Mouse (Mus musculus) midbrain, embryonic 13.5 days (tissue): ENCODE measurements around the gene Rhob. TPM values are rescaled to one million over a fixed set of nuclear protein-coding genes. Genes with fewer than 3 reads are reported as not detected.

Experiments used
- ATAC-seq: fragments of 200-750 bp; cut with Nextera tagmentation; 2 replicates; pipeline ENCODE4 v1.8.0; 2017; ENCODE audit warnings: mild to moderate bottlenecking, moderate TSS enrichment, moderate library complexity
- H3K27ac ChIP-seq: fragments of 300-500 bp; sonication (generic); 2 replicates; pipeline ENCODE4 v1.5.1; 2015; ENCODE audit warnings: inconsistent platforms, mild to moderate bottlenecking, moderate library complexity
- H3K27me3 ChIP-seq: fragments of 300-500 bp; sonication (generic); 2 replicates; pipeline ENCODE4 v1.6.1; 2015; ENCODE audit warnings: mild to moderate bottlenecking, inconsistent platforms
- H3K36me3 ChIP-seq: fragments of 300-500 bp; sonication (generic); 2 replicates; pipeline ENCODE4 v1.6.1; 2015; ENCODE audit warnings: mild to moderate bottlenecking, inconsistent platforms
- H3K4me1 ChIP-seq: fragments of 300-500 bp; sonication (generic); replicated peaks from 2 replicates; pipeline ENCODE4 v1.6.1; 2015; ENCODE audit warnings: inconsistent platforms
- H3K4me2 ChIP-seq: fragments of 300-500 bp; sonication (generic); replicated peaks from 2 replicates; pipeline ENCODE4 v1.6.1; 2015; ENCODE audit warnings: moderate library complexity, mild to moderate bottlenecking, inconsistent platforms
- H3K4me3 ChIP-seq: fragments of 300-500 bp; sonication (generic); replicated peaks from 2 replicates; pipeline ENCODE4 v1.5.1; 2015; ENCODE audit warnings: mild to moderate bottlenecking, inconsistent platforms
- H3K9ac ChIP-seq: fragments of 300-500 bp; sonication (generic); replicated peaks from 2 replicates; pipeline ENCODE4 v1.6.1; 2015; ENCODE audit warnings: mild to moderate bottlenecking, inconsistent platforms
- H3K9me3 ChIP-seq: fragments of 300-500 bp; sonication (generic); 2 replicates; pipeline ENCODE4 v1.6.1; 2016; ENCODE audit warnings: mild to moderate bottlenecking, inconsistent platforms
- WGBS: fragments of 180-500 bp; shearing (Covaris S2); methylation state at CpG from one replicate; pipeline ENCODE4 v1.1.7; 2015; 5-methylcytosine and 5-hydroxymethylcytosine counted together
- polyA plus RNA-seq: library from polyadenylated mRNA; unstranded; fragments of >200 nt; fragmentation: Nextera tagmentation; extraction: Ambion mirVana; gene quantifications from 2 replicates; pipeline ENCODE4 v1.2.1, GENCODE M21; 2015

Gene Rhob
- polyA plus RNA-seq, 1 experiment from 2014 or later, result 67.8 TPM

- no peak overlapping the region for H3K9ac ChIP-seq
- H3K27ac ChIP-seq, result no peak overlapping the region
- H3K36me3 ChIP-seq, result no peaks in the 10 kb centered on the region
- H3K4me2 ChIP-seq, result no peak overlapping the region
- H3K4me1 ChIP-seq, result peaks cover 15% of the 10 kb centered on the region
- no peaks in the 10 kb centered on the region for H3K27me3 ChIP-seq
- H3K9me3 ChIP-seq, result no peaks in the 10 kb centered on the region
- ATAC-seq, result peak; percentile 80
- no peak overlapping the region for H3K4me3 ChIP-seq
- WGBS, result 65% methylated on average over 5 of the region's 5 CpGs
These were observed 11.7 kb downstream of the Rhob start for GRCm38 (mm10) chr12:8487959-8488651.

GRCm38 (mm10) chr12:8487281-8487680, 12.5 kb downstream of the Rhob start:
- Histone ChIP-seq H3K4me2 (no peak overlapping the region), H3K27me3 (no peaks in the 10 kb centered on the region), H3K36me3 (no peaks in the 10 kb centered on the region), H3K9ac (no peak overlapping the region), H3K4me1 (peaks cover 15% of the 10 kb centered on the region), H3K9me3 (no peaks in the 10 kb centered on the region), H3K4me3 (no peak overlapping the region), H3K27ac (no peak overlapping the region)
- WGBS, result 82% methylated on average over 1 of the region's 1 CpGs
- no peak for ATAC-seq

DNA sequence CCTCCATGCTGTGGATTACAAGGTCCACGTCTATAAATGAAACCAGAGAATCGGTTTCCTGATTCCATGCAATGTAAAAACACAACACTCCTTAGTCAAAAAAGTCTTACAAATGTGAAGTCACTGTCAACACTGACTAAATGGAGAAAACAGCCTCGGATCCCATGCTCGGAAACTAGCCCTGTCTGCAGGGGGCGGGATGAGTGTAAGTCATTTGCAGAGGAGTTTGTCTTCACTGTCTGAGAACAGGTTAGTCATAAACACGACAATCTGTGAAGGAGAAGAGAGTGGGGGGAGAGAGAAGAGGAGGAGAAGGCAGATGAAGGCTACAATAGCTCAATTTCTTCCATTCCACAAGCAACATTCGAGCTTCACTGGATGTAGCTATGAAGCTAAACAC, 14.6 kb downstream of the Rhob start:
- Histone ChIP-seq H3K9me3 (no peaks in the 10 kb centered on the region), H3K9ac (no peak overlapping the region), H3K27me3 (no peaks in the 10 kb centered on the region), H3K4me2 (no peak overlapping the region), H3K4me3 (no peak overlapping the region), H3K27ac (no peak overlapping the region), H3K36me3 (no peaks in the 10 kb centered on the region), H3K4me1 (peaks cover 15% of the 10 kb centered on the region)
- WGBS, result 85% methylated on average over 7 of the region's 7 CpGs
- ATAC-seq, result no peak

- H3K9ac ChIP-seq, result no peak overlapping the region
- no peak overlapping the region for H3K4me3 ChIP-seq
- WGBS, result 62% methylated on average over 2 of the region's 2 CpGs
- no peaks in the 10 kb centered on the region for H3K9me3 ChIP-seq
- ATAC-seq, result no peak
- H3K27ac ChIP-seq, result no peak overlapping the region
- no peaks in the 10 kb centered on the region for H3K4me1 ChIP-seq
- H3K4me2 ChIP-seq, result no peak overlapping the region
- no peaks in the 10 kb centered on the region for H3K27me3 ChIP-seq
- no peaks in the 10 kb centered on the region for H3K36me3 ChIP-seq
These were observed 17.6 kb downstream of the Rhob start for GRCm38 (mm10) chr12:8482169-8482568.

GRCm38 (mm10) chr12:8474836-8475387, 24.9 kb downstream of the Rhob start:
- H3K4me2 ChIP-seq, result no peak overlapping the region
- ATAC-seq, result peak; percentile 28; the same call in 1 of the 2 replicates
- 34% methylated on average over 6 of the region's 6 CpGs for WGBS
- H3K4me1 ChIP-seq, result peaks cover 10% of the 10 kb centered on the region
- no peak overlapping the region for H3K9ac ChIP-seq
- no peaks in the 10 kb centered on the region for H3K36me3 ChIP-seq
- no peaks in the 10 kb centered on the region for H3K9me3 ChIP-seq
- H3K27ac ChIP-seq, result 0 out of 2 replicates have a peak overlapping the region, but pooled peaks have one; percentile 22
- no peak overlapping the region for H3K4me3 ChIP-seq
- no peaks in the 10 kb centered on the region for H3K27me3 ChIP-seq

- H3K27me3 ChIP-seq, result no peaks in the 10 kb centered on the region
- no peak for ATAC-seq
- H3K4me2 ChIP-seq, result no peak overlapping the region
- H3K36me3 ChIP-seq, result no peaks in the 10 kb centered on the region
- no peak overlapping the region for H3K4me3 ChIP-seq
- H3K9ac ChIP-seq, result no peak overlapping the region
- 84% methylated on average over 7 of the region's 7 CpGs for WGBS
- peaks cover 10% of the 10 kb centered on the region for H3K4me1 ChIP-seq
- no peaks in the 10 kb centered on the region for H3K9me3 ChIP-seq
- no peak overlapping the region for H3K27ac ChIP-seq
These were observed 27.0 kb downstream of the Rhob start for GRCm38 (mm10) chr12:8472591-8473358.

GRCm38 (mm10) chr12:8472051-8472450, 27.8 kb downstream of the Rhob start:
- Histone ChIP-seq H3K9me3 (no peaks in the 10 kb centered on the region), H3K4me1 (peaks cover 14% of the 10 kb centered on the region), H3K36me3 (no peaks in the 10 kb centered on the region), H3K4me2 (no peak overlapping the region), H3K27ac (no peak overlapping the region), H3K9ac (no peak overlapping the region), H3K27me3 (no peaks in the 10 kb centered on the region), H3K4me3 (no peak overlapping the region)
- 88% methylated on average over 4 of the region's 4 CpGs for WGBS
- ATAC-seq, result no peak

DNA sequence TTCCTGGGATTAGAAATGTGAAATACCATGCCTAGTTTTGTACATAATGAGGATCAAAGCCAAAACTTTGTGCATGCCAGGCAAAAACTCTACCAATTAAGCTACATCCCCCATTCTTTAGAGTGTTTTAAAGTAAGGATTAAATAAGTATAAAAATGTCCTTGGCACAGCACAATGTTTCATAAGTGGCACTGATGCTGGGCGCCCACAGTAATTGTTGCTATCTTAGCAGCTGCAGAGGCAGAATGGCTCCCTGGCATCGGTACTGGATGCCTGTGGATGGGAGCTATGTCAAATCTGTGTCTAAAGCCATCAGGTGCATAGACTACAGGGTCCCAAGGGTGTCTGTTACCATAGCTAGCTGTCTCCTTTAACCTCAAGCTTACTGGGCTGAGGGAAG, 28.8 kb downstream of the Rhob start:
- H3K27me3 ChIP-seq, result no peaks in the 10 kb centered on the region
- WGBS, result 94% methylated on average over 2 of the region's 2 CpGs
- ATAC-seq, result no peak

GRCm38 (mm10) chr12:8469742-8470494, 29.9 kb downstream of the Rhob start:
- Histone ChIP-seq H3K4me3 (no peak overlapping the region), H3K27me3 (no peaks in the 10 kb centered on the region), H3K9ac (no peak overlapping the region), H3K27ac (no peak overlapping the region), H3K36me3 (no peaks in the 10 kb centered on the region), H3K4me1 (peaks cover 10% of the 10 kb centered on the region; the same call in 1 of the 2 replicates), H3K9me3 (no peaks in the 10 kb centered on the region), H3K4me2 (no peak overlapping the region)
- ATAC-seq, result no peak
- WGBS, result 95% methylated on average over 25 of the region's 25 CpGs

More for the DNA sequence above, 28.8 kb downstream of the Rhob start:
- Histone ChIP-seq H3K9ac (no peak overlapping the region), H3K27ac (no peak overlapping the region), H3K9me3 (no peaks in the 10 kb centered on the region), H3K36me3 (no peaks in the 10 kb centered on the region), H3K4me3 (no peak overlapping the region), H3K4me1 (peaks cover 14% of the 10 kb centered on the region), H3K4me2 (no peak overlapping the region)

- H3K4me1 ChIP-seq, result peaks cover 13% of the 10 kb centered on the region
- H3K4me3 ChIP-seq, result no peak overlapping the region
- H3K27me3 ChIP-seq, result no peaks in the 10 kb centered on the region
- H3K36me3 ChIP-seq, result no peaks in the 10 kb centered on the region
- H3K4me2 ChIP-seq, result no peak overlapping the region
- no peaks in the 10 kb centered on the region for H3K9me3 ChIP-seq
- no peak for ATAC-seq
- no peak overlapping the region for H3K27ac ChIP-seq
- H3K9ac ChIP-seq, result no peak overlapping the region
These were observed 31.5 kb downstream of the Rhob start for GRCm38 (mm10) chr12:8468221-8468865.

- H3K9ac ChIP-seq, result 0 out of 2 replicates have a peak overlapping the region, but pooled peaks have one; percentile 6
- no peak overlapping the region for H3K4me2 ChIP-seq
- ATAC-seq, result no peak
- no peaks in the 10 kb centered on the region for H3K36me3 ChIP-seq
- no peak overlapping the region for H3K27ac ChIP-seq
- H3K9me3 ChIP-seq, result no peaks in the 10 kb centered on the region
- H3K4me1 ChIP-seq, result peaks cover 15% of the 10 kb centered on the region
- WGBS, result 61% methylated on average over 12 of the region's 12 CpGs
- H3K4me3 ChIP-seq, result no peak overlapping the region
- no peaks in the 10 kb centered on the region for H3K27me3 ChIP-seq
These were observed 32.5 kb downstream of the Rhob start for GRCm38 (mm10) chr12:8467029-8467924.
